Mouse (Mus musculus) left cerebral cortex, postnatal 14 days (tissue): Measurements from ENCODE around the gene Zic3. TPM values are rescaled to one million over a fixed set of nuclear protein-coding genes. Genes with fewer than 3 reads are reported as not detected.

Source experiments
- DNase-seq, 2 experiments: peaks; one replicate each; pipeline ENCODE4 v3.0.0; 2021 to 2022; ENCODE audit warnings: low spot score in 2 of 2, mixed read lengths in 1 of 2
- intact Hi-C: fragments of 180-260 bp; cut with DNase I; formaldehyde crosslinking; loops from one replicate; pipeline ENCODE4 v1.15.1; 2025
- total RNA-seq, 2 experiments: library from RNA; stranded (reverse); gene quantifications; 2 replicates each; pipeline ENCODE4 v1.2.3; 2021

Zic3 gene
- total RNA-seq, 2 experiments from 2014 or later, result 4.1 to 4.7 TPM

DNA sequence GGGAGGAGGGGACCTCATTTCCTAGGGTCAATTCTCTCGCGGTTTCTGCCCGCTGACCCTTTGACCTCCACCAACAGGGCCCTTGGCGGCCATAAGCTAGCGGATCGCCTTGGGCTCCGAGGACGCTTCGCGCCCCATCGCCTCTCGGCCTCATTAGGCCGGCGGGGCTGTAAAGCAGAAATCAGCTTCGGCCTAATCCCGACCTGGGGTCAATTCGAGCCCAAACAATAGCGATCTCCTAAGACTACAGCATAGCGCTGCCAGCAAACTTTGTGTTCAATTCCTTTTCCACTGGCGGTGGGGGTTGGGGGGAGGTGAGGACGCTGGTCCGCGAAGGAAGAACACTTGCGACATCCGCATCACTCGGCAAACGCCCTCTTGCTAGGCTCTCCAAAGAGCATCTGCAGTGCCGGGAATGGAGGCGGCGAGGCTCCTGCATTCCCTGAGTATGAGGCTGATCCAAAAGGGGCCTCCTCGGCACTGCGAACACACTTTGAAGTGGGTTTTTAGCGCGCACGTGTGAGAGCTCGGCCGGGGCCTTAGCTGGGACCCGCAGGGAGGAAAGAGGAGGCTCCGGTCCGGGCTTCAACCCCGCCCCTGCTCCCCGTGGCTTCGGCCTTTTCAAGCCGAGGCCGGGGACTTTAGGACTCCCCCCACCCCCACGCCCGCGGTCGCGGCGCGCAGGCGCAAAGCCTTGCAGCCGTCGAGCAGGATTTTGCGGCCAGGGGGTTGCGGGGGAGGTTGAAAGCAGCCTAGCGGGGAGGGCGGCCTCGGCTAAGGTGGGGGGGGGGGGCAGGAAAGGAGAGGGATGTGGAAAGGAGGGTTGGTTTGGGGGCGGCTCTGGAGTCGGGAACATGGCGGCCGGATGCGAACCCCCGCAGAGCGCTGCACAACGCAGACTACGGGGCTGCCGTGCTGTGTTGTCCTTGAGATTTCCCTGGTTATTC lies 15.8 kb downstream of the Zic3 start:
- intact Hi-C loops, result no loop called here
- no peak for DNase-seq

DNA sequence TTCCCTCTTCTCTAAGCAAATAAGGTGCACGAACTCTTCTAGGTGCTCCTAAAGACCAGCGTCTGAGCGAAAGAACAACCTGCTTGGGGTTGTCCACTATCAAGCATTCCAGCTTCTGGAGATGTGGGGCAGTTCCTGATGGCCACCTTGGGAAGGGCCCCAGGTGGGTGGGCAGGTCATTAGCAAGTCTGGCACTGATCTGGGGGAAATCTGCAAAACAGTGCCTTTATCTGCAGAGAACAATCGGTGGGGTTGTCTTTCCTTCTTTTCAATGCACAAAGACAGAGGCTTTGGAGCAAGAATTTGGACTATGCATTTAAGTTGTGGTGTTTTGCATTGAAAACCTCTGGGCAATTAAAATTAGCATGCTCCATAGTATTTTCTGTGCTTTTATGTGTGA lies 17.2 kb downstream of the Zic3 start:
- intact Hi-C loops, result no loop called here
- no peak for DNase-seq

DNA sequence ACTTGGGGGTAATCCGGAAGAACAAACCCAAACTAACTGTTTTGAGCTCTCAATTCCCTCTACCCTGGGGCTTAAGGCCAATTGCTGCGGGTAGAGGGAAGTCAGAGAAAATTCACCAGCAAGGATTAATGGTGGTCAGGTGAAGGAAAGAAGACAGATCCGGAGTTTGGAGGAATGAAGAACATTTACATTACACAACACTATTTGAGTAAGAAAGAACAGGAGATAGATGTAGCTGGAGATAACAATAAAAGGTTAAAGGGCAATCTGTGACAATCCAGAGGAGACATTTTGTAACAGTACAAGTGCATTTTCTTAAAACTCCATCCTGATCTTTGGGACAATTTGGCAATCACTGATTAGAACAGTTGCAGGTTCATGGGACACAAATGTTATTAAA lies 19.4 kb downstream of the Zic3 start:
- no peak for DNase-seq
- intact Hi-C loops, result no loop called here

DNA sequence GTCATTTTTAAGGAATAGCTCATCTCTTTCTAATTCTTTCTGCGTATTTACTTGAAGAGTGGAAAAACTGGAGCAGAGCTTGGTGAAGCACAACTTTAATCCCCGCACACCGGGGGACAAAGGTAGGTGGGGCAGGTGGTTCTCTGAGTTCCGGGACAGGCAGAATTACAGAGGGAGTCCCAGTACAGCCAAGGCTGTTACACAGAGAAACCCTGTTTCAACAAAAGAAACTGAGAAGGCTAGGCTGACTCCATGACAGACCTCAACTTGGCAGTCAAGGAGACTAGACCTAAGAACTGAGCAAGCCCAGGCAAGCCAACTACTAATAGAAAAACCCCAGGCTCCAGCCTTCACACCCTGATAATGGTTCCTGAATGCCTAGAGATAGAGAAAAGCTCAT lies 20.0 kb downstream of the Zic3 start:
- intact Hi-C loops, result no loop called here
- DNase-seq, result no peak
